Mouse (Mus musculus) layer of hippocampus, postnatal 36 days (tissue): ENCODE measurements around the gene Onecut3. TPM values are rescaled to one million over a fixed set of nuclear protein-coding genes. Genes with fewer than 3 reads are reported as not detected.

Source experiments
- DNase-seq, 2 experiments: peaks; one replicate each; pipeline ENCODE4 v3.0.0; 2022
- total RNA-seq, 2 experiments: library from RNA; stranded (reverse); gene quantifications; 2 replicates each; pipeline ENCODE4 v1.2.3; 2021

Onecut3 gene
- under 1 TPM in 1 of 2 experiments, not detected in 1; 0.08 TPM for total RNA-seq

- no peak for DNase-seq
These were observed at the start of gene Onecut3 for GRCm38 (mm10) chr10:80494732-80495131. TSS of gene Onecut3 (plus strand) at chr10:80494835.

GRCm38 (mm10) chr10:80445052-80445451 lies 49.6 kb upstream of the Onecut3 start:
- no peak for DNase-seq

- DNase-seq, result peak; percentile 69
These were observed 48.6 kb upstream of the Onecut3 start for GRCm38 (mm10) chr10:80445898-80446601.

- DNase-seq, result no peak
These were observed 44.0 kb upstream of the Onecut3 start for GRCm38 (mm10) chr10:80450599-80450998.

- DNase-seq, result no peak
These were observed 41.0 kb upstream of the Onecut3 start for GRCm38 (mm10) chr10:80453601-80454000.

- DNase-seq, result no peak
These were observed 39.9 kb upstream of the Onecut3 start for GRCm38 (mm10) chr10:80454781-80455180.

GRCm38 (mm10) chr10:80455697-80456096 lies 38.9 kb upstream of the Onecut3 start:
- no peak for DNase-seq

- no peak for DNase-seq
These were observed 35.4 kb upstream of the Onecut3 start for GRCm38 (mm10) chr10:80459236-80459635.

GRCm38 (mm10) chr10:80459671-80460070 lies 35.0 kb upstream of the Onecut3 start:
- no peak for DNase-seq

- DNase-seq, result no peak
These were observed 34.3 kb upstream of the Onecut3 start for GRCm38 (mm10) chr10:80460324-80460723.

GRCm38 (mm10) chr10:80461346-80461745 lies 33.3 kb upstream of the Onecut3 start:
- DNase-seq, result no peak

GRCm38 (mm10) chr10:80464381-80465035 lies 30.1 kb upstream of the Onecut3 start:
- DNase-seq, result no peak

- DNase-seq, result no peak
These were observed 29.6 kb upstream of the Onecut3 start for GRCm38 (mm10) chr10:80465066-80465465.

- peak; percentile 84 to 85 for DNase-seq
These were observed 19.2 kb upstream of the Onecut3 start for GRCm38 (mm10) chr10:80475290-80475959.

- DNase-seq, result no peak
These were observed 16.1 kb upstream of the Onecut3 start for GRCm38 (mm10) chr10:80478531-80478930.

- DNase-seq, result no peak
These were observed 13.6 kb upstream of the Onecut3 start for GRCm38 (mm10) chr10:80481002-80481401.

- DNase-seq, result no peak
These were observed 7.7 kb upstream of the Onecut3 start for GRCm38 (mm10) chr10:80486862-80487379.

GRCm38 (mm10) chr10:80490051-80490450 lies 4.6 kb upstream of the Onecut3 start:
- DNase-seq, result no peak

- no peak for DNase-seq
These were observed 1.3 kb downstream of the Onecut3 start for GRCm38 (mm10) chr10:80495901-80496300.

GRCm38 (mm10) chr10:80496421-80496820 lies 1.8 kb downstream of the Onecut3 start:
- DNase-seq, result no peak

- no peak for DNase-seq
These were observed 7.7 kb downstream of the Onecut3 start for GRCm38 (mm10) chr10:80502291-80502690.

GRCm38 (mm10) chr10:80502819-80503314 lies 8.2 kb downstream of the Onecut3 start:
- DNase-seq, result no peak

GRCm38 (mm10) chr10:80503599-80504220 lies 9.1 kb downstream of the Onecut3 start:
- DNase-seq, result no peak
